Mouse (Mus musculus) CD4-positive, CD25-positive, alpha-beta regulatory T cell, adult 2 months (primary cell): Measurements from ENCODE around the gene Ttll13.

Source experiments
- DNase-seq: peaks from one replicate; pipeline ENCODE4 v3.0.0-alpha.2; 2012; ENCODE audit warnings: low read depth, low spot score

Ttll13 gene

DNA sequence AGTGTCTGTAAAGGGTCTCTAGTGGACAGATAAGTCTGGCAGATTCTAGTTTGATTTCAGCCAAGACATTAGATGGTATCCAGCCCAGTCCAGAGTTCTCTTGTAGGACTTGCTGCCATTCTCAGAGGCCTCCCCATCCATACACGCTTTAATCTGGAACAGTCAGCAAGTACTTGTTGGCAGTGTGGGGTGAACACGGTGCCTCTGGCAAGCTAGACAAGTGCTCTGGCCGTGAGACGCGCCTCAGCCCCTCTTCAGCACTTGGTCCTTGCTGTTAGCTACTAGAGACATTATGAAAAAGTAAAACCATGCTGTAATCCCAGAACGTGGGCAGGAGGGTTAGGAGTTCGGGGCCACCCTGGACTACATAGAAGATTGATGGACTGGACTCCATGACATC is 32.6 kb upstream of the Ttll13 start:
- no peak for DNase-seq

DNA sequence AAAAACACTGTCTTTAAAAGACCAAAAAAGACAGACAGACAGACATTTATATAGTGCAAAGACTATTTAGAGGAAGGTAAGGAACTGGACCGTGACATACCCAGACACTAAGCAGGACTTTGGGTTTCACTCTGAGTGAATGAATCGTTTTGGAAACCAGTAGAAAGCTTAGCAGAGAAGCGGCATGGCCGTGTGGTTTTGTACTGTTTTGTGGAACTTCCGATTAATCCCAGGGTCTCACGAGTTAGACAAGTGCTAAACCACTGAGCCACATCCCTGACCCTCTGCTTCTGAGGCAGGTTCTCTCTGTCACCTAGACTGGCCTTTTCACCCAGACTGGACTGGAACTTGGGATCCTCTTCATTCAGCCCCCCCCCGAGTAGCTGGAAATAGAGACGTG is 31.7 kb upstream of the Ttll13 start:
- no peak for DNase-seq

DNA sequence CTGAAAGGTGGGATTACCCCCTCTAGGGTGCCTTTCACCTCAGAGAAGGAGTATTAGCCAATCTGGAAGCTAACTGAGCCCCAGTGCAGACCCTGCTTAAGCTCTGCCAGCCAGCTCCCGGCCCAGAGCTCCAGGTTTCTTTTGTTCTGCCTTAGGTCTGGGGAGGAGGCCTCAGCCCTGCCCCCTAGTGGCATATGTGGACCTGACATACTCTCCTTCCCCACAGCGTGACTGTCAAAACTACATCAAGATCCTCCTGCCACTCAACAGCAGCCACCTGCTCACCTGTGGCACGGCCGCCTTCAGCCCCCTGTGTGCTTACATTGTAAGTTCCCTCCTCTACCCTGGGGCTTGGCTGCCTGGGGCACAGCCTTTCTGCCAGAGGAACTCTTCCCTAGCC is 30.8 kb upstream of the Ttll13 start:
- DNase-seq: peak; percentile 89

DNA sequence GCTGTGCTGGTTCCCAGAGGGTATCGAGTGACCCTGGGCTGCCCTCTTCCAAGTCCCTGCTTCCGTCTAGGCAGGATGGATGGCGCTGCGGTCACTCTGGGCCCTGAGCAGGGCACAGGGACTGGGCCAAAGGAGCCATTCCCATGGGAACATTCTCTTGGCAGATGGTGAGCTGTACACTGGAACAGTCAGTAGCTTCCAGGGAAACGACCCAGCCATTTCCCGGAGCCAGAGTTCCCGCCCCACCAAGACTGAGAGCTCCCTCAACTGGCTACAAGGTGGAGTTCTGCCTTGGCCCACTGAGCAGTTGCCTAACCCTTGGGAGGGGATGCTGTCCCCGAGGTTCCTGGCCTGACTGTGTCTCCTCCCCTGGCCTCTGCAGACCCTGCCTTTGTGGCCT is 29.6 kb upstream of the Ttll13 start:
- DNase-seq: no peak

DNA sequence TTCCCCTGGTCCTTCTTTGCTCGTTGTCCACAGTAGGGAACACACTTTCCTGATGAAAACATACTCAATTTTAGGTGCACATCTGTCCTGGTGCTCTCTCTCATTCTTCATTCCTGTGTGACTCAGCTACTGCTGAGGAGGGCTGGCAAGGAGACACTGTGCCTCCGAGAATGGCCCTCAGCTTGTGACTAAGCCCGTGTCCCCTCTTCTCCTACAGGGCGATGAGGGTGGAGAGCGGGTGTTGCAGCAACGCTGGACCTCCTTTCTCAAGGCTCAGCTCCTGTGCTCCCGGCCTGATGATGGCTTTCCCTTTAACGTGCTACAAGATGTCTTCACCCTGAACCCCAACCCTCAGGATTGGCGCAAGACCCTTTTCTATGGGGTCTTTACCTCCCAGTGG is 27.5 kb upstream of the Ttll13 start:
- no peak for DNase-seq

DNA sequence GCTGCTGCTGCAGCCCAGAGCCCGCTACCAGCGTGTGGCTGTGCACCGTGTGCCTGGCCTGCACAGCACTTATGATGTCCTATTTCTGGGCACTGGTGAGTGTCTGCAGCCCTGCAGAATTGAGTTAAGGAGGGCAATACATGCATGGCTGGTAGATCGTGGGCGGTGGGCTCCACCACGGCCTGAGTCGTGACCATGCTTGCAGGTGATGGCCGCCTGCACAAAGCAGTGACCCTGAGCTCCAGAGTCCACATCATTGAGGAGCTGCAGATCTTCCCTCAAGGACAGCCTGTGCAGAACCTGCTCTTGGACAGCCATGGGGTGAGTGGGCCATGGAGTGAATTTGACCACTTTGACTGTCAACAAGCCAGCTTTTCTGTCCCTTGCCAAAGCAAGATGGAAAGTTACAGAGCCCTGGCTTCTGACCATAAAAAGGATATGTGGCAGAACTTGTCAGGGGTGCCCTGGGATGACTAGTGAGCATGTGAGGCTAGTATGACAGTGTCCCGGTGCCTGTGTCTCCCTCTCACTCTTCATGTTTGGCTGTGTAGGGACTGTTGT is 25.9 kb upstream of the Ttll13 start:
- no peak for DNase-seq

DNA sequence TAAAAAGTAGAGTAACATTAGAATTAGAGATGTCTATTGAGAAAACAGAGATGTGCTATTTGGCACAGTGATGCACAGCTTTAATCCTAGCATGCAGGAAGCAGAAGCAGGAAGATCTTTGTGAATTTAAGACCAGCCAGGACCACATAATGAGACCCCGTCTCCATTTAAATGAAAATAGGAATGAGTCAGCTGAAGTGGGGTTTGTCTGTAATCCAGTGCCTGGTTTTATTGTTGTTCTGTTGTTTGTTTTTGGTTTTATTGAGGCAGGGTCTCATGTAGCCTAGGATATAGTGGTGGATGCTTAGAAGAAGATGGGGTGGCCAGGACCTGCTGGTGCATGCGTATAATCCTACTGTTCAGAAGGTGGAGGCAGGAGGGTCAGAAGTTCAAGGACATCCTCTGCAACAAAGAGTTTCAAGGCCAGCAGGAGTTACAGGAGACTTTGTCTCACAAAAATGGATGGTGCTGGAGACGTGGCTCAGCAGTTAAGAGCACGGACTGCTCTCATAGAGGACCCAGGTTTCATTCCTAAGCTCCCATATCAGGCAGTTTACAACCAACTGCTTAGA is 24.9 kb upstream of the Ttll13 start:
- DNase-seq: no peak

DNA sequence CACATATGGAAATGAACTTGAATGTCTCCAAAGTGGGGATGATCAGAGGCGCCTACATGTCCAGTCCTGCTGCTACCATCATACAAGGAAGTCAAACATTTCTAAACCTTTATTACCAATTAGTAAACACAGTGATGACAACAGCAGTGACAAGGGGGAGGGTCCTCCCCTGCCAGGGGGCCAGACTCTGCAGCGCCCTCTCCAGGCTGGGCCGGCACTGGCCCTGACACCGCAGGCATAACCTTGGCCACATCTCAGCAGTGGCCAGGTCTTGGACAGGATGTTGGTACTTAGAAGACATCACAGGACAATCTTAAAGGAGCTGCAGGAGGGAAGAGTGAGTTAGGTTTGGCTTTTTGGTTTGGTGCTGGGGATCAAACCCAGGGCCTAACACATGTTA is 19.1 kb upstream of the Ttll13 start:
- peak; percentile 33 for DNase-seq

DNA sequence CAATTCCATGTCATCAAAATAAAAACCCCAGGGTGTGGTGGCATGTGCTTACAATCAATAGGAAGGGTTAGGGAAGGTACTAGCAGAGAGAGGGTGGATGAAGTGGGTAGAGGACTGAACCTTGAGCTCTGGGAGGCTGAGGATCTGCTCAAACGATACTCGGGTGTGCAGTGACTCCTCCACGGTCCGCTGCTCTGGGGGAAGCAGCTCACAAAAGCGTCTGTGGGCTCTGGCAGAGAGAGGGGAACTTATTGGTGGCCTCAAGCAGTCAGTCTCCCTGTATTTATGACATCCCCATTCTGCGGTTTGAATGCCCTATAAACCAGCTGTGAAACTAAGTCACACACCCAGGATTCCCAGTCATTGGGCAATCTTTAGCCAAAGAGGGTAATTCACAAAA is 16.0 kb upstream of the Ttll13 start:
- DNase-seq: no peak

DNA sequence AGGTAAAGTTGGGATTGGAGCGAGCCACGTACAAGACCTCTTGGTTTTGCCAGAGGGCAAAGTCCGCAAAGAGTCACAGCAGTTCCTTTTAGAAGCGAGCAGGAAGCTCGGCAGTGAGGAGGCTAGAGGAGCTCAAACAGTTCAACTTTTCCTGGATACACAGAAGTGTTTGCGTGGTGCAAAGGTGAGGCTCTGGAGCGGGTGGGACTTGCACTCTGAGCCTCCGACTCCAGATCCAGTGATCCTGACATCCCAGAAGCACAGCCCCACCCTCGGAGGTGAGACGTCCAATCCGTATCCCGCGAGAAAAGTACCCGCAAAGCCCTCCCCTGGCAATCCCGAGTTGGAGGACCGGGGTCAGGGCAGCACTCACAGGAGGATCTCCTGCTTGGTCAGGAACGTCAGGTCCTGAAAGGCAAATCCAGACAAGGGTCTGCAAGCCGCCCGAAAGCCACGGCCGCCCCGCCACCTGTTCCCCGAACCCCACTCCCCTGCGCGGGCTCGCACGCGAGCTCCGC is 14.1 kb upstream of the Ttll13 start:
- no peak for DNase-seq

DNA sequence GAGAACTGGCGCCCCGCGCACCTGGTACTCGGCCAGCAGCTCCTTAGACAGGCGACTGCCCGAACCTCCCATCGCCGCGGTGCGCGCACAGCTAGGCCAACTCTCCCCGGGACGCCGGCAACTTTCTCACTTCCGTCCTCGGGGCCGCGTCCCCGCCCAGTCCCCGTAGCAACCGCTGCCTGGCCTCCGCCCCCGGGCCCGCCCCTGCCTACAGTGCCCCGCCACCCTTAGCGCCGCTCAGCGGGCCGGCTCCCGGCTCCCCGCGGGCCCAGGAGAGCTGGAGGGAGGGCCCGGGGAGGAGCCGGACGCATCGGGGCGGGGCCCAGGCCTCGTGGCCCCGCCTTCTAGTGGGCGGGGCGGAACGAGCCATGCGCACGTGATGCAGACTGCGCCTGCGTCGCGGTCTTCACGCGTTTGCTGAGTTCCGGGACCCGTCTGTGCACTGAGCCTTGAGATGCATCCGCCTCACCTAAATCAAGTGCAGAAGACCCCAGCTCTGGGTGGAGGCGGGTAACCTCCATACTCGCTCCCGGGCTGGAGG is 13.6 kb upstream of the Ttll13 start, which contains the start of the genes Cib1 and Gdpgp1:
TSS of gene Cib1 (minus strand) at position 325 of the 541 bp plus-strand sequence.
TSS of gene Gdpgp1 (plus strand) at position 377 of the 541 bp plus-strand sequence.
- peak; percentile 99 for DNase-seq

DNA sequence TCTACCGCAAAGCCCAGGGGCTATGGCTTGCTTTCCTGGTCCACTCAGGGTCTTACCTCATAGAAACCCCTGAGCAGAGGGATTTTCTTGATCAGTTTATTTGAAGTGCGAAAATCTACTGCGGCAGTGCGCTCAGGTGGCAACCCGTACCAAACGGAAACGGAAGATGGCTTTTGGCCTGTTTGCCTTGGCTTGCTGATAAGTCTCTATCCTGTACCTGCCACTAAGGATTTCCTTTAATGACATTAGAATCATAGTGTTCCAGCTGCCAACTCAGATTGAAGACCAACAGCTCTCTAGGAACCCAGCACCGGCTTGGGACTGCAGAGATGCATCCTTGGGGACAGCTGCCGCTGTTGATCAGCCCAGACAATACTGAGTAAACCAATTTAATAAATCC is 12.4 kb upstream of the Ttll13 start:
- DNase-seq: peak; percentile 31

DNA sequence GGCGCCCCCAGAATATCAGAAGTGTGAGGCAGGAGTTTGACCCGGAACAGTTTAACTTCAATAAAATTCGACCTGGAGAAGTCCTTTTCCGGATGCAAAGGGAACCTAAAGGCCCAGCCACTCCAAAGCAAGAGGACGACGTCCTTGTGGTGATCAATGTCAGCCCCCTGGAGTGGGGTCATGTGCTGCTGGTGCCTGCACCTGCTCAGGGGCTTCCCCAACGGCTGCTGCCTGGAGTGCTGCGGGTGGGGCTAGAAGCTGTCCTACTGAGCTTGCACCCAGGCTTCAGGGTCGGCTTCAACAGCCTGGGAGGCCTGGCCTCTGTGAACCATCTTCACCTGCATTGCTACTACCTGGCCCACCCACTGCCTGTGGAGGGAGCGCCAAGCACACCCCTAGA is 7.6 kb upstream of the Ttll13 start:
- DNase-seq: no peak

DNA sequence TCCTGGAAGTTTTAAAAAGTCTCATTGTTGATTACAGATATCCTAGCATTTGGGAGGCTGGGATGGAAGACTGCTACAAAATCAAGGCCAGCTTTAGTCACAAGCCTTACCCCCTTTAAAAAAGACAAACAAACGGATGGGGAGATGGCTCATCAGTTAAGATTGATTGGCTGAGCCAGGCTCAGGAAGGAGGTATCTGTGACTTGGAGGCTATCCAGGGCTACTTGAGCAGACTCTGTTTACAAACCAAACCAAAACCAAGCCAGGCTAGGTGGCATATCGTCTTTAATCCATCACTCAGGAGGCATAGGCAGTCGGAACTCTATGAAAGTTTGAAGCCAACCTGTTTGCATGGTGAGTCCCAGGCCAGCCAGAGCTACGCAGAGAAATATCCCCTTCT is 4.5 kb upstream of the Ttll13 start:
- DNase-seq: no peak

DNA sequence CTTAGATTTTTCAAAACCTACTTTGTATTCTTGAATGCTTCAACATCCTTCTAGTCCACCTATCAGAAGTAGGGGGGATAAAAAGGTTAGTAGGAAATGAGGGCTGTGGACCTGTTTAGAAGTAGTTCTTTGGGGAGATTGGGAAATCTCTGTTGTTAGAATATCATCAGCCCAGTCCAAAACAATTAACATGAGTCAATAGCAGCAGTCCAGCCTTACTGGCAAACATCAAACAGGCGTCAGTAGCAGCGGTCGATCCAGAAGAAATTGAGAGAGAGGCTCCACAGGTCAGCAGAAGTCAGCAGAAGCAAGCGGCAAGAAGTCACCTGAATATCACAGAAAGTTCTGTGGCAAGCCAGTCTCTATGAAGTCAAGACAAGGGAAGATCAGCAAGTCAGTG is 1.3 kb upstream of the Ttll13 start:
- DNase-seq: no peak

DNA sequence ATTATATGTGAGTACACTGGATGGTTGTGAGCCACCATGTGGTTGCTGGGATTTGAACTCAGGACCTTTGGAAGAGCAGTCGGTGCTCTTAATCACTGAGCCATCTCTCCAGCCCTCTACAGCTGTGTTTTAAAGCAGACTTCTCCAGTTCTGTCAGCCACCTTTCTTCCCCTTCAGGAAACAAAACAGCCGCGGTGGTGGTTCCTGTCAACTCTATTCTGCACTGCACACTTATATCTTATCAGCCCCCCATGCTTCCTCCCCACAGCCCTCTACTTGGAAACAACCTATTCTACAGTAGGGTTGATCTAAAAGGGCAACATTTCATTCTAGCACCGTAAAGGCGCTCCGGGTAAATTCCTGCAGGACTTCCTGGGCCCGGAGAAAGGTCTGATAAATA is 683 bp downstream of the Ttll13 start:
- no peak for DNase-seq

DNA sequence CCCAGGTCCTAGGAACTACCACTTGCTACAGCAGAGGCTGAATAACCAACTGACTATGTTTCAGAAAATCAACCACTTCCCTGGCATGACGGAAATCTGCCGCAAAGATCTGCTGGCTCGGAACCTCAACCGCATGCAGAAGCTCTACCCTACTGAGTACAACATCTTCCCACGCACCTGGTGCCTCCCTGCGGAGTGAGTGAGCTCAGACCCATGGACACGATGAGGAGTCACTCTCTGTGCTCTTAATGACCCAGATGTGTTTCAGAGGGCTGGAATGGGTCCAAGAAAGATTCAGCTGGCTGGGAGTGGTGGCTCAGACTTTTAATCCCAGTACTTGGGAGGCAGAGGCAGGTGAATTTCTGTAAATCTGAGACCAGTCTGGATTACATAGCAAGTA is 6.3 kb downstream of the Ttll13 start:
- no peak for DNase-seq

DNA sequence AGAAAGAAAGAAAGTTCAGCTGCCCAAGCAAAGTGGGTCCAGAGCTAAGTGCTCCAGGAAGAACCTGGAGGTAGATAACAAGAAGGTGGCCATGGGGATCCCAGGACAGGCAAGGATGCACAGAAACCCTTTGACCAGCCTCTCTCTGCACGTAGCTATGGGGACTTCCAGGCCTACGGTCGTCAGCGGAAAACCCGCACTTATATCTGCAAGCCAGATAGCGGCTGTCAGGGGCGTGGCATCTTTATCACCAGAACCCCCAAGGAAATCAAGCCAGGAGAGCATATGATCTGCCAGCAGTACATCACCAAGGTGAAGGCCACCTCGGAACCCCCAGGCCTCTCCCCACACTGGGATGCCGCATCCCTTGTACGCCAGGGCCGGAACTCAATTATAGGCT is 6.7 kb downstream of the Ttll13 start:
- peak; percentile 31 for DNase-seq

DNA sequence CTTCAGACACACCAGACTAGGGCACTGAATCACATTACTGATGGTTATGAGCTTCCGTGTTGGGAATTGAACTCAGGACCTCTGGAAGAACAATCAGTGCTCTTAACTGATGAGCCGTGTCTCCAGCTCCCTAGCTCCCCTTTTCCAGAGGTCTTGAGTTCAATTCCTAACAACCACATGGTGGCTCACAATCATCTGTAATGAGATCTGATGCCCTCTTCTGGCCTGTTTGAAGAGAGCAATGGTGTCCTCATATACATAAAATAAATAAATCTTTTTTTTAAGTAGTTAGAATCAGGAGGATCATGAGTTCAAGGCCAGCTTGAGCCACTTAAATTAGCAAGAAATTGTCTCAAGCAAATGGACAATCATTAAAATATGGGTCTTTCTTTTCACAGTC is 9.8 kb downstream of the Ttll13 start:
- DNase-seq: peak; percentile 41

DNA sequence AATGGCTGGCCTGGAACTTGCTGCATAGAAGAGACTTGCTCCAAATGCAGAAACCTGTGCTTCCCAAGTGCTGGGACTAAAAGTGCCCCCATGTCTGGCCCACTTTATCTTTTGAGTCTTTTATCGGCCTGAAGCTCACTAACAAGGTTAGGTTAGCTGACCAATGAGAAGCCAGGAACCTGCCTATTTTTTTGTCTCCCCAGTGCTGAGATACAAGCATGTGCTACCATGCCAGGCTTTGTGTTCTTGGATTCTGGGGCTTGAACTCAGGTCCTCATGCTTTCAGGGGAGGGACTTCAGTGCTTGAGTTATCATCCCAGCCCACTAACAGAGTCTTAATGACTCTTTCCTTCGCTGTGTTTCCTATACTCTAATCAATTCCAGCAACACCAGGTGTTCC is 11.5 kb downstream of the Ttll13 start:
- no peak for DNase-seq

DNA sequence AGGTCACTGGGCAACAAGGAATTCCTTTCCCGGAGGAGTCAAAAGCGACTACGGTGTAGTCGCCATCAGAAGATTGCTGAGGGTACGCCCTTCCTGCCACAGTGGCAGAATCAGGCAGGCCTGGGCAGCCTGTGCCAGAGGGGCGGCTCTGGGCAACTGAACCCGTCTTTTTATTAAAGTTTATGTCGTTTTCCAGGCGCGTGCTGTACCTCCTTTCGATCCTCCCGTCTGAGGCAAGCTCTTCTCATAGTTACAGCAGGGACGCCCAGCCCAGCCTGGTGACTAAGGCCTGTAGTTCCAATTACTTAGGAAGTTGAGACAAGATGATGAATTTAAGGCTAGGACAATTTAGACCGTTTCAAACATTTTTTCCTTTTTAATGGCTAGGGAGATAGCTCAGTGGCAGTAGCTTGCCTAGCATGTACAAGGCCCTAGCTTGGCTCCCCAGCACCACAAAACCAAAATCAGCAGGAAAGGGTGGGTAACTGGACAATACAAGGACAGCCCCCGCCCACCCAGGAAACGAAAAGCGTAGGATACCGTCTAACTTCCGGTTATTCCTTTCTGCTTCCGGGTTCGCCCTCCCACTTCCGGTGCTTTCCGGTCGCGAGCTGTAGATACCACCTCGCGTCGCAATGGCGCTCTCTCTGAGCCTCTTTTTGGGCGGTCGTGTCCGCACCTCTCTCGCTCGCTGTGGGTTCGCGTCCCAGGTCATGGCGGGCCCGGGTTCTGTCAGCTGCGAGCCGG is 14.6 kb downstream of the Ttll13 start, which contains the start of gene Ngrn:
TSS of gene Ngrn (plus strand) at position 591 of the 747 bp plus-strand sequence.
- DNase-seq: peak; percentile 90

DNA sequence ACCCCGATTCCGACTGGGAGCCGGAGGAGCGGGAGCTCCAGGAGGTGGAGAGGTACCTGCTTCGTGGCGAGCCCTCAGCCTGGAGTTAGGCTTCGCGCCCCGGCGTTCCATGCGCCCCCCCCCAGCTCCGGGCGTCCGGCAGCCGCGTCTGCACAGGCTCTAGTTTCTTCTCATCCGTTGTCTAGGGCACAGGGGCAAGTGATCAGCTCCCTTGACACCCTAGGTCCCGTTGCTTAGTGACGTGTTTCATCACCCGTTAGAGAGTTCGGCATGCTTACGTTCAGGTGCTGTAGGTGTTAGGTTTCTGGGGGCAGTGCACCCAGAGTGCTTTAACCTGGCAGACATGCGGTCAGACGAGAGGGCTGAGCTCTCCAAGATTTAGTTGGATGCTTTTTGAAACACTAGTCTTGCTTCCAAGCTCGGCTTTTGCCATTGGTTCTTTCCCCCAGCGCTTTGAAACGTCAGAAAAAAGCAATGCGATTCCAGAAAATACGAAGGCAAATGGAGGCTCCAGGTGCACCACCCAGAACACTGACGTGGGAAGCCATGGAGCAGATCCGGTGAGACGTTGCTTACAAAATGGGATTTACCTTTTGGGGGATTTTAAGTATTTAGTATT is 15.3 kb downstream of the Ttll13 start:
- DNase-seq: no peak
